ENCODE assay signal across 18 mouse cellular contexts in genomic region chr4:42184980-42185372, GRCm38 (mm10). TPM values are rescaled to one million over a fixed set of nuclear protein-coding genes. Genes with fewer than 3 reads are reported as not detected.
DNase-seq lines count a peak whose midpoint lies in the region; ATAC-seq and TF ChIP-seq lines count a peak whose summit lies in the region.
"Not testable (repeated sequence)": the region's sequence is repeated elsewhere in the genome, so short reads cannot be mapped to it uniquely, and the experiment has no call there.
"Had no signal": no experiment of that assay in that cellular context is flagged by ENCODE, and none has a peak within 500 bp of the region (broad histone marks: within the 10 kb centered on the region; RNA-seq: fewer than 3 reads in every experiment).

No protein-coding gene starts in this region.

- H3K9me3 ChIP-seq in forebrain, embryonic 12.5 days; hindbrain, embryonic 13.5 days; intestine, embryonic 15.5 days; lung, embryonic 14.5 days (ENCODE audit: low read depth, low read length); midbrain, embryonic 14.5 days (ENCODE audit: control insufficient read depth, low read length); neural tube, embryonic 15.5 days (replicated peaks): not testable (repeated sequence)

- not testable (repeated sequence) for DNase-seq in lung, embryonic 14.5 days; midbrain, embryonic 14.5 days

- not testable (repeated sequence) for TF ChIP-seq CTCF in lung, embryonic 14.5 days (IDR thresholded peaks at IDR 0.05; ENCODE audit: low read depth)

- peak; percentile 70 for ATAC-seq in forebrain, embryonic 12.5 days (ENCODE audit: low FRiP score)
- ATAC-seq in frontal cortex, adult (ENCODE audit: low TSS enrichment): 0 out of 2 replicates have a peak, but pooled peaks have one; percentile 41
- peak; percentile 57 for ATAC-seq in hindbrain, embryonic 13.5 days (ENCODE audit: low FRiP score)
- peak; percentile 41; the same call in 1 of the 2 replicates for ATAC-seq in intestine, embryonic 15.5 days
- ATAC-seq in lung, embryonic 14.5 days (ENCODE audit: insufficient read depth): peak; percentile 89
- peak; percentile 53 for ATAC-seq in midbrain, embryonic 14.5 days (ENCODE audit: low FRiP score, low TSS enrichment)
- peak; percentile 69 for ATAC-seq in neural tube, embryonic 15.5 days (ENCODE audit: low FRiP score)

- H3K27ac ChIP-seq in forebrain, embryonic 12.5 days; hindbrain, embryonic 13.5 days; intestine, embryonic 15.5 days; lung, embryonic 14.5 days (ENCODE audit: low read depth); midbrain, embryonic 14.5 days (replicated peaks; ENCODE audit: low read depth, low read length); neural tube, embryonic 15.5 days (replicated peaks): not testable (repeated sequence)

- H3K4me2 ChIP-seq in forebrain, embryonic 12.5 days; hindbrain, embryonic 13.5 days; intestine, embryonic 15.5 days (replicated peaks); lung, embryonic 14.5 days; midbrain, embryonic 14.5 days (ENCODE audit: low read length); neural tube, embryonic 15.5 days: not testable (repeated sequence)

- H3K4me1 ChIP-seq in forebrain, embryonic 12.5 days; hindbrain, embryonic 13.5 days (replicated peaks); intestine, embryonic 15.5 days (replicated peaks); lung, embryonic 14.5 days (ENCODE audit: insufficient read depth); midbrain, embryonic 14.5 days (ENCODE audit: control insufficient read depth, insufficient read depth, low read length); neural tube, embryonic 15.5 days: not testable (repeated sequence)

- H3K9ac ChIP-seq in forebrain, embryonic 12.5 days; hindbrain, embryonic 13.5 days; intestine, embryonic 15.5 days; lung, embryonic 14.5 days; midbrain, embryonic 14.5 days (replicated peaks; ENCODE audit: low read length); neural tube, embryonic 15.5 days (replicated peaks): not testable (repeated sequence)

- not testable (repeated sequence) for H3K36me3 ChIP-seq in forebrain, embryonic 12.5 days (replicated peaks); hindbrain, embryonic 13.5 days; intestine, embryonic 15.5 days; lung, embryonic 14.5 days (ENCODE audit: insufficient read depth); midbrain, embryonic 14.5 days (ENCODE audit: control insufficient read depth, insufficient read depth, low read length); neural tube, embryonic 15.5 days

- no CpG with 5 or more reads among the region's 25 CpGs for WGBS in forebrain, embryonic 12.5 days
- no CpG with 5 or more reads among the region's 25 CpGs for WGBS in hindbrain, embryonic 13.5 days
- no CpG with 5 or more reads among the region's 25 CpGs for WGBS in intestine, embryonic 15.5 days
- no CpG with 5 or more reads among the region's 25 CpGs for WGBS in lung, embryonic 14.5 days
- WGBS in midbrain, embryonic 14.5 days: no CpG with 5 or more reads among the region's 25 CpGs
- WGBS in neural tube, embryonic 15.5 days: no CpG with 5 or more reads among the region's 25 CpGs

- not testable (repeated sequence) for H3K4me3 ChIP-seq in forebrain, embryonic 12.5 days (replicated peaks); hindbrain, embryonic 13.5 days; intestine, embryonic 15.5 days (replicated peaks); lung, embryonic 14.5 days (ENCODE audit: low read depth, low read length); midbrain, embryonic 14.5 days (replicated peaks; ENCODE audit: low read depth, low read length); neural tube, embryonic 15.5 days (replicated peaks)

- H3K27me3 ChIP-seq in forebrain, embryonic 12.5 days; hindbrain, embryonic 13.5 days; intestine, embryonic 15.5 days (replicated peaks); lung, embryonic 14.5 days (ENCODE audit: insufficient read depth, low read length); midbrain, embryonic 14.5 days (ENCODE audit: control insufficient read depth, insufficient read depth, low read length); neural tube, embryonic 15.5 days (replicated peaks): not testable (repeated sequence)

RNA-seq across cellular contexts. Expression of gene Gm13305, which starts 16.6 kb away (rescaled TPM):
- not detected in 2 replicates for polyA plus RNA-seq in forebrain, embryonic 12.5 days (2016; fragmentation: Nextera tagmentation; extraction: Ambion mirVana)
- 0.60 TPM in 1 of 2 replicates, not detected in the other for polyA plus RNA-seq in hindbrain, embryonic 13.5 days (2015; fragmentation: Nextera tagmentation; extraction: Ambion mirVana)
- polyA plus RNA-seq in intestine, embryonic 15.5 days (2015; fragmentation: Nextera tagmentation; extraction: Ambion mirVana): not detected in 2 replicates
- not detected in 2 replicates for polyA plus RNA-seq in lung, embryonic 14.5 days (2014; fragmentation: Nextera tagmentation; extraction: Ambion mirVana)
- 0.30 TPM in 1 of 2 replicates, not detected in the other for polyA plus RNA-seq in midbrain, embryonic 14.5 days (2014; fragmentation: Nextera tagmentation; extraction: Ambion mirVana)
- 0.79 TPM in 1 of 2 replicates, not detected in the other for polyA plus RNA-seq in neural tube, embryonic 15.5 days (2015; fragmentation: Nextera tagmentation; extraction: Ambion mirVana)
- polyA plus RNA-seq: forebrain, embryonic 10.5 days; G1E; inflammation-experienced regulatory T-cells, adult 6 months; large intestine, adult 2 months; liver, embryonic 12.5 days had no signal

RNA-seq across cellular contexts. Expression of gene Gm13306, which starts 31.7 kb away (rescaled TPM):
- polyA plus RNA-seq in forebrain, embryonic 12.5 days (2016; fragmentation: Nextera tagmentation; extraction: Ambion mirVana): not detected in 2 replicates
- 1.3 and 1.4 TPM in 2 replicates for polyA plus RNA-seq in hindbrain, embryonic 13.5 days (2015; fragmentation: Nextera tagmentation; extraction: Ambion mirVana)
- polyA plus RNA-seq in intestine, embryonic 15.5 days (2015; fragmentation: Nextera tagmentation; extraction: Ambion mirVana): not detected in 2 replicates
- polyA plus RNA-seq in lung, embryonic 14.5 days (2014; fragmentation: Nextera tagmentation; extraction: Ambion mirVana): not detected in 2 replicates
- polyA plus RNA-seq in midbrain, embryonic 14.5 days (2014; fragmentation: Nextera tagmentation; extraction: Ambion mirVana): 2.0 and 4.3 TPM in 2 replicates
- 3.2 and 4.3 TPM in 2 replicates for polyA plus RNA-seq in neural tube, embryonic 15.5 days (2015; fragmentation: Nextera tagmentation; extraction: Ambion mirVana)
- polyA plus RNA-seq: forebrain, embryonic 10.5 days; G1E; heart, embryonic 13.5 days; inflammation-experienced regulatory T-cells, adult 6 months; large intestine, adult 2 months; limb, embryonic 13.5 days; liver, embryonic 12.5 days; spleen, adult 2 months had no signal

RNA-seq across cellular contexts. Expression of gene Gm10600, which starts 55.5 kb away (rescaled TPM):
- not detected in 2 replicates for polyA plus RNA-seq in forebrain, embryonic 12.5 days (2016; fragmentation: Nextera tagmentation; extraction: Ambion mirVana)
- polyA plus RNA-seq in hindbrain, embryonic 13.5 days (2015; fragmentation: Nextera tagmentation; extraction: Ambion mirVana): not detected in 2 replicates
- not detected in 2 replicates for polyA plus RNA-seq in intestine, embryonic 15.5 days (2015; fragmentation: Nextera tagmentation; extraction: Ambion mirVana)
- polyA plus RNA-seq in lung, embryonic 14.5 days (2014; fragmentation: Nextera tagmentation; extraction: Ambion mirVana): not detected in 2 replicates
- not detected in 2 replicates for polyA plus RNA-seq in midbrain, embryonic 14.5 days (2014; fragmentation: Nextera tagmentation; extraction: Ambion mirVana)
- not detected in 2 replicates for polyA plus RNA-seq in neural tube, embryonic 15.5 days (2015; fragmentation: Nextera tagmentation; extraction: Ambion mirVana)
- polyA plus RNA-seq: adrenal gland, adult 2 months; forebrain, embryonic 10.5 days; G1E; heart, embryonic 13.5 days; inflammation-experienced regulatory T-cells, adult 6 months; large intestine, adult 2 months; limb, embryonic 13.5 days; liver, embryonic 12.5 days; spleen, adult 2 months; testis, adult 2 months; urinary bladder, adult 2 months had no signal
